Mouse (Mus musculus) midbrain, postnatal 0 days (tissue): ENCODE data around the gene Chd9. TPM values are rescaled to one million over a fixed set of nuclear protein-coding genes. Genes with fewer than 3 reads are reported as not detected.
A peak's percentile ranks its signal among the peaks of the same experiment; 100 is the strongest.

Experiments
- ATAC-seq: fragments of 200-750 bp; cut with Nextera tagmentation; 2 replicates; pipeline ENCODE4 v1.8.0; 2017; ENCODE audit warnings: moderate number of reproducible peaks, mild to moderate bottlenecking, moderate TSS enrichment, moderate library complexity; ENCODE audit not compliant: low FRiP score
- DNase-seq: peaks from one replicate; pipeline ENCODE4 v3.0.0-alpha.2; 2015; ENCODE audit warnings: low spot score
- H3K27ac ChIP-seq: fragments of 300-500 bp; sonication (generic); 2 replicates; pipeline ENCODE4 v1.5.1; 2014; ENCODE audit warnings: low read depth, mild to moderate bottlenecking, low read length, mixed read lengths
- H3K27me3 ChIP-seq: fragments of 300-500 bp; sonication (generic); 2 replicates; pipeline ENCODE4 v1.6.1; 2014; ENCODE audit warnings: low read length, control low read depth, mixed read lengths; ENCODE audit not compliant: insufficient read depth
- H3K36me3 ChIP-seq: fragments of 300-500 bp; sonication (generic); 2 replicates; pipeline ENCODE4 v1.6.1; 2014; ENCODE audit warnings: low read length, control low read depth, mixed read lengths; ENCODE audit not compliant: insufficient read depth
- H3K4me1 ChIP-seq: fragments of 300-500 bp; sonication (generic); 2 replicates; pipeline ENCODE4 v1.6.1; 2014; ENCODE audit warnings: mild to moderate bottlenecking, control low read depth, antibody characterized with exemption, low read length, mixed read lengths; ENCODE audit not compliant: insufficient read depth
- H3K4me2 ChIP-seq: fragments of 300-500 bp; sonication (generic); 2 replicates; pipeline ENCODE4 v1.6.1; 2014; ENCODE audit warnings: low read depth, mild to moderate bottlenecking, low read length, mixed read lengths; ENCODE audit not compliant: poor library complexity, severe bottlenecking
- H3K4me3 ChIP-seq: fragments of 300-500 bp; sonication (generic); 2 replicates; pipeline ENCODE4 v1.5.1; 2014; ENCODE audit warnings: low read depth, mild to moderate bottlenecking, low read length, moderate library complexity
- H3K9ac ChIP-seq: fragments of 300-500 bp; sonication (generic); replicated peaks from 2 replicates; pipeline ENCODE4 v1.6.1; 2014; ENCODE audit warnings: mild to moderate bottlenecking, low read length, moderate library complexity, mixed read lengths; ENCODE audit not compliant: poor library complexity, severe bottlenecking
- H3K9me3 ChIP-seq: fragments of 300-500 bp; sonication (generic); 2 replicates; pipeline ENCODE4 v1.6.1; 2016; ENCODE audit warnings: low read length, control low read depth
- CTCF ChIP-seq: IDR thresholded peaks from 2 replicates; pipeline ENCODE4 v1.5.1; 2016; ENCODE audit warnings: antibody characterized with exemption, mild to moderate bottlenecking
- WGBS: fragments of 180-500 bp; shearing (Covaris S2); extraction: QIAGEN DNeasy Blood & Tissue Kit; methylation state at CpG from one replicate; pipeline ENCODE4 v1.1.7; 2014; 5-methylcytosine and 5-hydroxymethylcytosine counted together
- polyA plus RNA-seq: library from polyadenylated mRNA; unstranded; fragments of >200 nt; fragmentation: Nextera tagmentation; extraction: Ambion mirVana; gene quantifications from 2 replicates; pipeline ENCODE4 v1.2.1, GENCODE M21; 2015
- total RNA-seq: library from RNA; depleted of rRNA; stranded (reverse); fragments of >200 nt; gene quantifications from 2 replicates; pipeline ENCODE4 v1.2.3, GENCODE M21; 2014

The Chd9 gene
- total and polyA plus RNA-seq, 2 experiments from 2014 or later: 78.5 to 97.4 TPM

GRCm38 (mm10) chr8:91070275-91070859 is 242.2 kb downstream of the Chd9 start:
- DNase-seq (peak; percentile 85), ATAC-seq (peak; percentile 78)
- H3K27ac ChIP-seq: peak overlapping the region; percentile 83
- no peaks in the 10 kb centered on the region for H3K27me3 ChIP-seq
- no peaks in the 10 kb centered on the region for H3K36me3 ChIP-seq
- peak overlapping the region; percentile 79 for H3K4me3 ChIP-seq
- H3K4me1 ChIP-seq: peaks cover 4% of the 10 kb centered on the region; the same call in 1 of the 2 replicates
- WGBS: under 1% methylated on average over 33 of the region's 34 CpGs
- TF ChIP-seq CTCF: no peak
- H3K4me2 ChIP-seq: peak overlapping the region; percentile 61
- H3K9me3 ChIP-seq: no peaks in the 10 kb centered on the region
- peak overlapping the region; percentile 77 for H3K9ac ChIP-seq

- 0 out of 2 replicates have a peak, but pooled peaks cover 4% of the 10 kb centered on the region for H3K36me3 ChIP-seq
- DNase-seq (no peak), ATAC-seq (no peak)
- H3K4me2 ChIP-seq: no peak overlapping the region
- TF ChIP-seq CTCF: no peak
- H3K9ac ChIP-seq: no peak overlapping the region
- 92% methylated on average over 12 of the region's 12 CpGs for WGBS
- no peak overlapping the region for H3K27ac ChIP-seq
- no peaks in the 10 kb centered on the region for H3K4me1 ChIP-seq
- H3K9me3 ChIP-seq: no peaks in the 10 kb centered on the region
- no peak overlapping the region for H3K4me3 ChIP-seq
- no peaks in the 10 kb centered on the region for H3K27me3 ChIP-seq
Measured at GRCm38 (mm10) chr8:91077077-91077867, 249.1 kb downstream of the Chd9 start.

- TF ChIP-seq CTCF: no peak
- DNase-seq (no peak), ATAC-seq (no peak)
- Histone ChIP-seq H3K4me3 (no peak overlapping the region), H3K9me3 (no peaks in the 10 kb centered on the region), H3K4me2 (no peak overlapping the region), H3K27me3 (no peaks in the 10 kb centered on the region), H3K27ac (no peak overlapping the region), H3K36me3 (0 out of 2 replicates have a peak, but pooled peaks cover 4% of the 10 kb centered on the region), H3K9ac (no peak overlapping the region), H3K4me1 (no peaks in the 10 kb centered on the region)
- 98% methylated on average over 2 of the region's 2 CpGs for WGBS
Measured at GRCm38 (mm10) chr8:91079678-91080077, 251.5 kb downstream of the Chd9 start.

GRCm38 (mm10) chr8:91081911-91082310 is 253.8 kb downstream of the Chd9 start:
- no peaks in the 10 kb centered on the region for H3K4me1 ChIP-seq
- 86% methylated on average over 7 of the region's 7 CpGs for WGBS
- H3K4me2 ChIP-seq: no peak overlapping the region
- H3K4me3 ChIP-seq: no peak overlapping the region
- H3K27me3 ChIP-seq: no peaks in the 10 kb centered on the region
- 0 out of 2 replicates have a peak, but pooled peaks cover 4% of the 10 kb centered on the region for H3K36me3 ChIP-seq
- TF ChIP-seq CTCF: no peak
- H3K27ac ChIP-seq: no peak overlapping the region
- DNase-seq: no peak
- no peak overlapping the region for H3K9ac ChIP-seq
- no peak for ATAC-seq
- no peaks in the 10 kb centered on the region for H3K9me3 ChIP-seq

- no peak for DNase-seq
- H3K4me2 ChIP-seq: no peak overlapping the region
- TF ChIP-seq CTCF: no peak
- 0 out of 2 replicates have a peak, but pooled peaks cover 5% of the 10 kb centered on the region for H3K36me3 ChIP-seq
- no peak overlapping the region for H3K27ac ChIP-seq
- ATAC-seq: no peak
- H3K27me3 ChIP-seq: no peaks in the 10 kb centered on the region
- no peak overlapping the region for H3K9ac ChIP-seq
- H3K4me3 ChIP-seq: no peak overlapping the region
- no peaks in the 10 kb centered on the region for H3K4me1 ChIP-seq
- H3K9me3 ChIP-seq: no peaks in the 10 kb centered on the region
- 95% methylated on average over 12 of the region's 12 CpGs for WGBS
Measured at GRCm38 (mm10) chr8:91082428-91082827, 254.3 kb downstream of the Chd9 start.

- Histone ChIP-seq H3K9me3 (no peaks in the 10 kb centered on the region), H3K36me3 (peaks cover 13% of the 10 kb centered on the region), H3K4me2 (no peak overlapping the region), H3K4me1 (no peaks in the 10 kb centered on the region), H3K27me3 (no peaks in the 10 kb centered on the region), H3K9ac (no peak overlapping the region), H3K4me3 (no peak overlapping the region), H3K27ac (no peak overlapping the region)
- WGBS: 93% methylated on average over 7 of the region's 7 CpGs
- no peak for TF ChIP-seq CTCF
- ATAC-seq (no peak), DNase-seq (no peak)
Measured at GRCm38 (mm10) chr8:91088452-91088851, 260.3 kb downstream of the Chd9 start.
